10 mouse cellular contexts compared by ENCODE assay signal in the genomic region with DNA sequence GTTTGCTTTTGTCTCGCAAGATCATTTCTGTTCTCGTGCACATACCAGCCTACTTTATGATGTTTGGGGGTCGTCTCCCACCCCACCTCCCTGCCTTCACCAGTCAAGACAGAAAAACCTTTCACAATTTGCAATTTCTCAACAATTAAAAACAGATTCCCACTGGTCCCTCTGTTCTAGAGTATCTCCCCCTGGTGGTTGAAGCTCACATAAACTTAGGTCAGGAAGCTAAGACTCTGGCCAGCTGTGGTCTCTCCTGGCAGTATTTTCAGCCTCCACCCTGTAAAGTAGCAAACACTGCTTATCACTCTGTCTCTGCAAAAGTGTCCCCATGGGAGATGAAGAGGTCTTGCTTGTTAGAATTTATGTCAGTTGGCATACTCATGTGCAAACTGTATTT. TPM values are rescaled to one million over a fixed set of nuclear protein-coding genes. Genes with fewer than 3 reads are reported as not detected.
DNase-seq lines count a peak whose midpoint lies in the region; ATAC-seq and TF ChIP-seq lines count a peak whose summit lies in the region.
"Had no signal": no experiment of that assay in that cellular context is flagged by ENCODE, and none has a peak within 500 bp of the region (broad histone marks: within the 10 kb centered on the region; RNA-seq: fewer than 3 reads in every experiment).

No protein-coding gene starts in this region.

- H3K9me3 ChIP-seq in liver, postnatal 0 days (ENCODE audit: low read length): no peaks in the 10 kb centered on the region
- no peaks in the 10 kb centered on the region for H3K9me3 ChIP-seq in liver, embryonic 12.5 days (replicated peaks)
- H3K9me3 ChIP-seq in lung, postnatal 0 days (ENCODE audit: low read length): no peaks in the 10 kb centered on the region
- no peaks in the 10 kb centered on the region for H3K9me3 ChIP-seq in hindbrain, embryonic 13.5 days
- H3K9me3 ChIP-seq: embryonic facial prominence, embryonic 13.5 days; midbrain, embryonic 12.5 days had no signal

- H3K4me1 ChIP-seq in liver, postnatal 0 days (ENCODE audit: insufficient read depth): no peaks in the 10 kb centered on the region
- no peaks in the 10 kb centered on the region for H3K4me1 ChIP-seq in liver, embryonic 12.5 days
- no peaks in the 10 kb centered on the region for H3K4me1 ChIP-seq in lung, postnatal 0 days (ENCODE audit: insufficient read depth, low read depth, low read length)
- no peaks in the 10 kb centered on the region for H3K4me1 ChIP-seq in cerebellum, adult 2 months (ENCODE audit: control insufficient read depth, insufficient read depth, low read length)
- H3K4me1 ChIP-seq in hindbrain, embryonic 13.5 days (replicated peaks): no peaks in the 10 kb centered on the region
- H3K4me1 ChIP-seq: midbrain, embryonic 12.5 days had no signal

- no peak for TF ChIP-seq EP300 in liver, postnatal 0 days (IDR thresholded peaks at IDR 0.05; ENCODE audit: low read depth)
- no peak for TF ChIP-seq EP300 in lung, postnatal 0 days (IDR thresholded peaks at IDR 0.05)

- H3K36me3 ChIP-seq in liver, postnatal 0 days (replicated peaks; ENCODE audit: insufficient read depth, low read length): no peaks in the 10 kb centered on the region
- H3K36me3 ChIP-seq in liver, embryonic 12.5 days: no peaks in the 10 kb centered on the region
- no peaks in the 10 kb centered on the region for H3K36me3 ChIP-seq in lung, postnatal 0 days (ENCODE audit: insufficient read depth, low read length)
- peaks cover 51% of the 10 kb centered on the region for H3K36me3 ChIP-seq in hindbrain, embryonic 13.5 days

- H3K27ac ChIP-seq in liver, postnatal 0 days (ENCODE audit: low read depth): no peak overlapping the region
- no peak overlapping the region for H3K27ac ChIP-seq in liver, embryonic 12.5 days
- no peak overlapping the region for H3K27ac ChIP-seq in lung, postnatal 0 days (ENCODE audit: low read length)
- no peak overlapping the region for H3K27ac ChIP-seq in cerebellum, adult 2 months (ENCODE audit: insufficient read depth, low read length)
- H3K27ac ChIP-seq in hindbrain, embryonic 13.5 days: no peak overlapping the region
- H3K27ac ChIP-seq: embryonic facial prominence, embryonic 13.5 days; midbrain, embryonic 12.5 days had no signal

- DNase-seq in liver, postnatal 0 days: no peak
- DNase-seq in ZHBTc4 (ENCODE audit: low read depth, low spot score): peak; percentile 39
- DNase-seq in heart, adult 9 months (ENCODE audit: low spot score in 2 of 2): peak; percentile 39 to 57
- peak; percentile 77 for DNase-seq in lung, postnatal 0 days (ENCODE audit: low spot score)
- no peak for DNase-seq in cerebellum, adult 2 months
- no peak for DNase-seq in right cerebral cortex, postnatal 4 days

- WGBS in liver, postnatal 0 days (ENCODE audit: insufficient replicate concordance): 58% methylated on average over 3 of the region's 3 CpGs
- 61% methylated on average over 3 of the region's 3 CpGs for WGBS in liver, embryonic 12.5 days (ENCODE audit: insufficient replicate concordance)
- 60% methylated on average over 3 of the region's 3 CpGs for WGBS in lung, postnatal 0 days
- WGBS in cerebellum, adult 2 months: 75% methylated on average over 3 of the region's 3 CpGs
- WGBS in hindbrain, embryonic 13.5 days: 69% methylated on average over 3 of the region's 3 CpGs

- H3K9ac ChIP-seq in liver, postnatal 0 days (replicated peaks): no peak overlapping the region
- no peak overlapping the region for H3K9ac ChIP-seq in liver, embryonic 12.5 days
- no peak overlapping the region for H3K9ac ChIP-seq in lung, postnatal 0 days (replicated peaks; ENCODE audit: low read depth)
- H3K9ac ChIP-seq in hindbrain, embryonic 13.5 days: no peak overlapping the region
- H3K9ac ChIP-seq: embryonic facial prominence, embryonic 13.5 days; midbrain, embryonic 12.5 days had no signal

- H3K27me3 ChIP-seq in liver, postnatal 0 days (ENCODE audit: insufficient read depth, low read length): no peaks in the 10 kb centered on the region
- H3K27me3 ChIP-seq in liver, embryonic 12.5 days (replicated peaks): no peaks in the 10 kb centered on the region
- no peaks in the 10 kb centered on the region for H3K27me3 ChIP-seq in lung, postnatal 0 days (replicated peaks; ENCODE audit: insufficient read depth, low read length)
- H3K27me3 ChIP-seq in cerebellum, adult 2 months (ENCODE audit: control insufficient read depth, insufficient read depth, low read length): no peaks in the 10 kb centered on the region
- H3K27me3 ChIP-seq in hindbrain, embryonic 13.5 days: no peaks in the 10 kb centered on the region
- H3K27me3 ChIP-seq: embryonic facial prominence, embryonic 13.5 days; midbrain, embryonic 12.5 days had no signal

- TF ChIP-seq POLR2A in cerebellum, adult 2 months (IDR thresholded peaks at IDR 0.05; ENCODE audit: borderline replicate concordance, insufficient read depth, low read length): no peak

- ATAC-seq in liver, postnatal 0 days: no peak
- no peak for ATAC-seq in liver, embryonic 12.5 days
- no peak for ATAC-seq in lung, postnatal 0 days
- ATAC-seq in hindbrain, embryonic 13.5 days (ENCODE audit: low FRiP score): no peak

- no peak overlapping the region for H3K4me3 ChIP-seq in liver, postnatal 0 days (ENCODE audit: low read depth, low read length)
- no peak overlapping the region for H3K4me3 ChIP-seq in liver, embryonic 12.5 days
- H3K4me3 ChIP-seq in lung, postnatal 0 days (ENCODE audit: low read depth, low read length): no peak overlapping the region
- no peak overlapping the region for H3K4me3 ChIP-seq in cerebellum, adult 2 months (replicated peaks; ENCODE audit: insufficient read depth, low read depth, low read length)
- no peak overlapping the region for H3K4me3 ChIP-seq in hindbrain, embryonic 13.5 days
- H3K4me3 ChIP-seq: embryonic facial prominence, embryonic 13.5 days; midbrain, embryonic 12.5 days had no signal

- TF ChIP-seq CTCF in liver, postnatal 0 days (IDR thresholded peaks at IDR 0.05; ENCODE audit: low read depth): peak; percentile 67
- peak; percentile 79 for TF ChIP-seq CTCF in lung, postnatal 0 days (IDR thresholded peaks at IDR 0.05)
- no peak; the same call in 1 of the 2 replicates for TF ChIP-seq CTCF in cerebellum, adult 2 months (IDR thresholded peaks at IDR 0.05; ENCODE audit: borderline replicate concordance, insufficient read depth, low read depth, low read length)

- no peak overlapping the region for H3K4me2 ChIP-seq in liver, postnatal 0 days (ENCODE audit: low read depth, low read length)
- H3K4me2 ChIP-seq in liver, embryonic 12.5 days: no peak overlapping the region
- H3K4me2 ChIP-seq in lung, postnatal 0 days (replicated peaks; ENCODE audit: low read depth, low read length): no peak overlapping the region
- H3K4me2 ChIP-seq in hindbrain, embryonic 13.5 days: no peak overlapping the region
- H3K4me2 ChIP-seq: embryonic facial prominence, embryonic 13.5 days; midbrain, embryonic 12.5 days had no signal

RNA-seq across cellular contexts. Expression of a gene that starts 32.8 kb away (rescaled TPM):
- not detected in 2 replicates for polyA plus RNA-seq in liver, postnatal 0 days (2015; fragmentation: Nextera tagmentation; extraction: Ambion mirVana)
- not detected in 2 replicates for polyA plus RNA-seq in liver, embryonic 12.5 days (2016; fragmentation: Nextera tagmentation; extraction: Ambion mirVana)
- not detected in 2 replicates for polyA plus RNA-seq in lung, postnatal 0 days (2015; fragmentation: Nextera tagmentation; extraction: Ambion mirVana)
- polyA plus RNA-seq in cerebellum, adult 2 months (2012; rRNA removed): not detected in 2 replicates
- polyA plus RNA-seq in hindbrain, embryonic 13.5 days (2015; fragmentation: Nextera tagmentation; extraction: Ambion mirVana): not detected in 2 replicates
- polyA plus RNA-seq: embryonic facial prominence, embryonic 13.5 days; midbrain, embryonic 12.5 days had no signal

RNA-seq across cellular contexts. Expression of a gene that starts 37.2 kb away (rescaled TPM):
- polyA plus RNA-seq in liver, postnatal 0 days (2015; fragmentation: Nextera tagmentation; extraction: Ambion mirVana): 11.8 and 12.6 TPM in 2 replicates
- 26.0 and 26.8 TPM in 2 replicates for polyA plus RNA-seq in liver, embryonic 12.5 days (2016; fragmentation: Nextera tagmentation; extraction: Ambion mirVana)
- polyA plus RNA-seq in lung, postnatal 0 days (2015; fragmentation: Nextera tagmentation; extraction: Ambion mirVana): 5.3 and 6.5 TPM in 2 replicates
- 5.4 and 7.1 TPM in 2 replicates for polyA plus RNA-seq in cerebellum, adult 2 months (2012; rRNA removed)
- polyA plus RNA-seq in hindbrain, embryonic 13.5 days (2015; fragmentation: Nextera tagmentation; extraction: Ambion mirVana): 13.6 and 15.6 TPM in 2 replicates

Comparison
In these comparisons a context has a peak if more than half of its experiments do, and no peak if none do; other contexts are left out.
1. DNase-seq: peak in ZHBTc4 (single experiment), heart, adult 9 months (2 of 2) and lung, postnatal 0 days (single experiment); none in liver, postnatal 0 days (single experiment), cerebellum, adult 2 months (0 of 2) and right cerebral cortex, postnatal 4 days (single experiment).